ENCODE assay signal across 9 mouse cellular contexts in the genomic region with DNA sequence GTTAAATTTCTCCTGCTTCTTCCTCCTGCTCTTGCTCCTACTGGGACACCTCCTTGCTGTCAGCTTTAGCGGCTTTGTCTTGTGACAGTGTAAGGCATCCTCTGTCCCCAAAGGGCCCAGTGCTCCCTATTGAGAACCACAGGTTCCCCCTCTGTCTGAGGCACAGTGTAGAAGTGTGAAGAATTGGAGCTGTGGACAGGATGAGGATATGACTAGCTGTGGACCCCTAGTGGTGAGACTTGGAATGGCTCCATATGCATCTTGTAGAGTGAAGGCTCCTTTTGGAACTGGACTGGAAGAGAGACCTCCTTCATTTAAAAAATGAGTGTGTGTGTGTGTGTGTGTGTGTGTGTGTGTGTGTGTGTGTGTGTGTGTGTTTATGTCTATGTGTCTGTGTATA. TPM values are rescaled to one million over a fixed set of nuclear protein-coding genes. Genes with fewer than 3 reads are reported as not detected.
DNase-seq lines count a peak whose midpoint lies in the region; TF ChIP-seq lines count a peak whose summit lies in the region.
"Had no signal": no experiment of that assay in that cellular context is flagged by ENCODE, and none has a peak within 500 bp of the region (broad histone marks: within the 10 kb centered on the region; RNA-seq: fewer than 3 reads in every experiment).

No protein-coding gene starts in this region.

- intact Hi-C loops in heart, postnatal 14 days (cut with DNase I) = loop anchor here (2.0 kb wide), 2 partner anchors 43 to 157 kb away; a partner anchor contains a TSS

- WGBS in lung, adult 2 months = 12% methylated on average over 1 of the region's 1 CpGs

- DNase-seq in ES-CJ7 (ENCODE audit: low read depth, low spot score) = peak; percentile 89
- DNase-seq in heart, postnatal 14 days = peak; percentile 66 to 85
- DNase-seq in layer of hippocampus, adult 2 months (ENCODE audit: low spot score in 2 of 2) = peak; percentile 72 to 82
- DNase-seq in lung, adult 2 months = peak; percentile 58
- peak; percentile 36 for DNase-seq in ovary, postnatal 36 days (ENCODE audit: low spot score)
- peak; percentile 34 to 79 for DNase-seq in thymus, postnatal 10 days (ENCODE audit: low spot score in 2 of 2)

- TF ChIP-seq POLR2A in bone marrow macrophage, adult 2 months (IDR thresholded peaks at IDR 0.05; ENCODE audit: borderline replicate concordance, low read depth, low read length) = no peak
- TF ChIP-seq POLR2A in embryonic fibroblast, embryonic 13.5 days (IDR thresholded peaks at IDR 0.05; ENCODE audit: low read depth, low read length) = no peak
- no peak for TF ChIP-seq POLR2A in lung, adult 2 months (IDR thresholded peaks at IDR 0.05; ENCODE audit: borderline replicate concordance, extremely low read depth, low read depth, low read length)

- H3K4me1 ChIP-seq in bone marrow macrophage, adult 2 months (ENCODE audit: control insufficient read depth, insufficient read depth, low read length) = no peaks in the 10 kb centered on the region
- no peaks in the 10 kb centered on the region for H3K4me1 ChIP-seq in embryonic fibroblast, embryonic 13.5 days (ENCODE audit: control insufficient read depth, insufficient read depth, low read length)
- H3K4me1 ChIP-seq in lung, adult 2 months (ENCODE audit: control insufficient read depth, insufficient read depth, low read length) = no peaks in the 10 kb centered on the region

- peak; percentile 69 for TF ChIP-seq CTCF in bone marrow macrophage, adult 2 months (IDR thresholded peaks at IDR 0.05; ENCODE audit: low read depth, low read length)
- TF ChIP-seq CTCF in embryonic fibroblast, embryonic 13.5 days (IDR thresholded peaks at IDR 0.05; ENCODE audit: borderline replicate concordance, insufficient read depth, low read length) = peak; percentile 39; the same call in 1 of the 2 replicates
- TF ChIP-seq CTCF in layer of hippocampus, adult 2 months (conservative IDR thresholded peaks at IDR 0.05) = peak; percentile 80
- peak; percentile 43; the same call in 1 of the 2 replicates for TF ChIP-seq CTCF in lung, adult 2 months (IDR thresholded peaks at IDR 0.05; ENCODE audit: insufficient read depth, low read length)

- H3K4me3 ChIP-seq in bone marrow macrophage, adult 2 months (ENCODE audit: insufficient read depth, low read length) = no peak overlapping the region
- H3K4me3 ChIP-seq in embryonic fibroblast, embryonic 13.5 days (ENCODE audit: insufficient read depth, low read length) = no peak overlapping the region
- H3K4me3 ChIP-seq in layer of hippocampus, adult 2 months = no peak overlapping the region
- no peak overlapping the region for H3K4me3 ChIP-seq in lung, adult 2 months (replicated peaks; ENCODE audit: extremely low read depth, low read depth, low read length)

- H3K27ac ChIP-seq in bone marrow macrophage, adult 2 months (ENCODE audit: insufficient read depth, low read depth, low read length) = no peak overlapping the region
- H3K27ac ChIP-seq in embryonic fibroblast, embryonic 13.5 days (ENCODE audit: insufficient read depth, low read length) = no peak overlapping the region
- no peak overlapping the region for H3K27ac ChIP-seq in layer of hippocampus, adult 2 months
- H3K27ac ChIP-seq: macrophage had no signal

RNA-seq across cellular contexts. Expression of a gene that starts 6.6 kb away (rescaled TPM):
- polyA plus RNA-seq in bone marrow macrophage, adult 2 months (2012; ENCODE audit: insufficient read depth, insufficient read length, missing spikeins) = not detected in 2 replicates
- not detected in 2 replicates for polyA plus RNA-seq in embryonic fibroblast, embryonic 13.5 days (2011; ENCODE audit: insufficient read length, low read depth, missing spikeins)
- not detected for total RNA-seq in heart, postnatal 14 days (2021)
- total RNA-seq in layer of hippocampus, adult 2 months (2021) = not detected
- not detected in 2 replicates for polyA plus RNA-seq in lung, adult 2 months (2012; rRNA removed)
- polyA plus RNA-seq: macrophage had no signal

RNA-seq across cellular contexts. Expression of a gene that starts 9.4 kb away (rescaled TPM):
- polyA plus RNA-seq in bone marrow macrophage, adult 2 months (2012; ENCODE audit: insufficient read depth, insufficient read length, missing spikeins) = not detected in 2 replicates
- polyA plus RNA-seq in embryonic fibroblast, embryonic 13.5 days (2011; ENCODE audit: insufficient read length, low read depth, missing spikeins) = not detected in 2 replicates
- not detected for total RNA-seq in heart, postnatal 14 days (2021)
- not detected for total RNA-seq in layer of hippocampus, adult 2 months (2021)
- 0.46 TPM in 1 of 2 replicates, not detected in the other for polyA plus RNA-seq in lung, adult 2 months (2012; rRNA removed)

Comparison
In these comparisons a context has a peak if more than half of its experiments do, and no peak if none do; other contexts are left out.
1. DNase-seq: peak in every context shown above with its lines; median percentile 89 in ES-CJ7; 77 in layer of hippocampus, adult 2 months; 76 in heart, postnatal 14 days; 58 in lung, adult 2 months; 56 in thymus, postnatal 10 days; 36 in ovary, postnatal 36 days.